Mouse (Mus musculus): ENCODE data around the gene Catsper1. TPM values are rescaled to one million over a fixed set of nuclear protein-coding genes. Genes with fewer than 3 reads are reported as not detected.

Gene Catsper1
- total RNA-seq, 4 experiments from 2014 or later = not detected

Other genes with a start within 250 kb of the Catsper1 start
- 10 to 100 TPM; 25.3 to 31.3 (median 28.6) TPM for gene Yif1a, start 247.2 kb upstream of the Catsper1 start, total RNA-seq (2022)
- gene Cnih2, start 237.2 kb upstream of the Catsper1 start, total RNA-seq (2022) = 100 to 1,000 TPM; 172 to 193 (median 184) TPM
- gene Rab1b, start 228.7 kb upstream of the Catsper1 start, total RNA-seq (2022) = 100 to 1,000 TPM; 146 to 171 (median 156) TPM
- gene Klc2, start 217.2 kb upstream of the Catsper1 start, total RNA-seq (2022) = 100 to 1,000 TPM; 237 to 265 (median 247) TPM
- gene Pacs1, start 62.6 kb upstream of the Catsper1 start, total RNA-seq (2022) = 10 to 100 TPM; 63.3 to 64.7 (median 64.5) TPM
- gene Sf3b2, start 40.3 kb upstream of the Catsper1 start, total RNA-seq (2022) = 100 to 1,000 TPM; 201 to 220 (median 207) TPM
- 10 to 100 TPM; 55.7 to 57.0 (median 56.3) TPM for gene Gal3st3, start 37.4 kb upstream of the Catsper1 start, total RNA-seq (2022)
- 10 to 100 TPM; 21.5 to 39.4 (median 34.1) TPM for gene Cst6, start 13.8 kb downstream of the Catsper1 start, total RNA-seq (2022)
- gene Eif1ad, start 31.0 kb downstream of the Catsper1 start, total RNA-seq (2022) = 10 to 100 TPM; 22.1 to 29.0 (median 23.8) TPM
- gene Banf1, start 31.4 kb downstream of the Catsper1 start, total RNA-seq (2022) = 10 to 100 TPM; 66.5 to 85.5 (median 77.9) TPM
- 100 to 1,000 TPM in 2 of 4 experiments, 10 to 100 TPM in 2; 85.6 to 109 (median 94.2) TPM for gene Sart1, start 53.0 kb downstream of the Catsper1 start, total RNA-seq (2022)
- not detected for gene Tsga10ip, start 66.8 kb downstream of the Catsper1 start, total RNA-seq (2022)
- 100 to 1,000 TPM; 253 to 272 (median 266) TPM for gene Drap1, start 89.2 kb downstream of the Catsper1 start, total RNA-seq (2022)
- gene AI837181, start 89.4 kb downstream of the Catsper1 start, total RNA-seq (2022) = 10 to 100 TPM; 70.4 to 79.1 (median 75.0) TPM
- not detected for gene Fosl1, start 111.8 kb downstream of the Catsper1 start, total RNA-seq (2022)
- 10 to 100 TPM; 26.2 to 30.7 (median 29.4) TPM for gene Ccdc85b, start 122.2 kb downstream of the Catsper1 start, total RNA-seq (2022)
- 100 to 1,000 TPM in 1 of 4 experiments, 10 to 100 TPM in 3; 89.0 to 124 (median 93.6) TPM for gene Fibp, start 124.9 kb downstream of the Catsper1 start, total RNA-seq (2022)
- 1 to 10 TPM in 1 of 4 experiments, under 1 TPM in 3; 0.30 to 1.0 (median 0.46) TPM for gene Ctsw, start 132.8 kb downstream of the Catsper1 start, total RNA-seq (2022)
- 10 to 100 TPM; 16.0 to 21.9 (median 18.7) TPM for gene Efemp2, start 138.2 kb downstream of the Catsper1 start, total RNA-seq (2022)
- 10 to 100 TPM; 29.7 to 36.3 (median 35.4) TPM for gene Mus81, start 152.7 kb downstream of the Catsper1 start, total RNA-seq (2022)
- gene Cfl1, start 154.7 kb downstream of the Catsper1 start, total RNA-seq (2022) = 1,000 to 10,000 TPM; 1,338 to 1,440 (median 1,412) TPM
- 1 to 10 TPM; 6.6 to 8.6 (median 7.1) TPM for gene 1700020D05Rik, start 168.0 kb downstream of the Catsper1 start, total RNA-seq (2022)
- 10 to 100 TPM; 82.4 to 93.9 (median 89.3) TPM for gene Snx32, start 174.8 kb downstream of the Catsper1 start, total RNA-seq (2022)
- not detected for gene Ovol1, start 224.9 kb downstream of the Catsper1 start, total RNA-seq (2022)
- 1 to 10 TPM; 6.9 to 9.1 (median 7.8) TPM for gene Ap5b1, start 232.3 kb downstream of the Catsper1 start, total RNA-seq (2022)